Mouse (Mus musculus): ENCODE results near the gene Elavl4. TPM values are rescaled to one million over a fixed set of nuclear protein-coding genes. Genes with fewer than 3 reads are reported as not detected.

Gene Elavl4
- polyA plus RNA-seq (2015; fragmentation: Illumina TruSeq; extraction: RNeasy Lipid Tissue Mini Kit (QIAGEN cat#74804); ENCODE audit: low read depth, low replicate concordance) = 60.0 TPM

GRCm38 (mm10) chr4:110351178-110352000 lies at the start of gene Elavl4:
Gene Elavl4 (minus strand): TSS chr4:110351909.

GRCm38 (mm10) chr4:110397618-110398045 lies 45.9 kb upstream of the Elavl4 start, which contains the start of gene Agbl4:
Gene Agbl4 (plus strand): TSS chr4:110397661.

Other genes with a start within 250 kb of the Elavl4 start
- gene Agbl4, start 45.8 kb upstream of the Elavl4 start, polyA plus RNA-seq (2015; fragmentation: Illumina TruSeq; extraction: RNeasy Lipid Tissue Mini Kit (QIAGEN cat#74804); ENCODE audit: low read depth, low replicate concordance) = 10.0 TPM